Mouse (Mus musculus): ENCODE measurements around the gene Siah1a.

DNA sequence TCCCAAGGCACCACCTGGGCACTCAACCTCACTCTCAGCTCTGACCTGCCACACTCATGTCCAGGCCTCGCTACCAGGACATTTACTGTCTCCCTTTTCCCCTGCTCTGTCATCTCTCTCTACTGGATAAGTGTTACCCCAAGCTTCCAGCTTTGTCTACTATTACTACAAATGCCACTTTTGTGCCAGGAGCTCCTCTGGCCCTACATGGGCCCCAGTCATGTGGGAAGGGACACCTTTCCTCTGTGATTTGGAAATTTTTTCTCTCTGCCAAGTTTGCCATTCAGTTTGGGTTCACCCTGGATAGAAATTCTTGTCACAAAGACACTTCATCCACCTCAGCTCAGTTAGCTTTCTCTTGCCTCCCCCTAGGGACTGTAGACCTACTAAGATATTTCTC is 14.9 kb downstream of the Siah1a start:
- no peak for TF ChIP-seq CTCF (IDR thresholded peaks at IDR 0.05; ENCODE audit: low read depth)
- TF ChIP-seq EP300 (IDR thresholded peaks at IDR 0.05; ENCODE audit: low read depth) = no peak
